Mouse (Mus musculus): ENCODE measurements around the gene Mgme1.

DNA sequence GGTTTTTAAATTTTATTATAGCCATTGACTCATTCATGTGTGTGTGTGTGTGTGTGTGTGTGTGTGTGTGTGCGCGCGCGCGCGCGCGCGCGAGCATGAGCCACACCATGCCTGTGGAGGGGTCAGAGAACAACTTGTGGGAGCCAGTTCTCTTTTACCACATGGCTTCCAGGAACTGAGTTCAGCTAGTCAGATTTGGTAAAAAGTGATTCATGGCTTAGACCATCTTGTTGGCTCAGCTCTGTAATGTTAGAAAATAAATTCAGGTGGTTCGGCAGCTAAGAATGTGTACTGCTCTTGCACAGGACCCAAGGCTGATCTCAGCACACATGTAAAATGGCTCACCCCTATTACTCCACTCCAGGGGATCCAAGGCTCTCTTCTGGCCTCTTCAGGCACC, 30.6 kb downstream of the Mgme1 start:
- no peak for TF ChIP-seq CTCF (IDR thresholded peaks at IDR 0.05; ENCODE audit: low read depth)
- TF ChIP-seq EP300 (IDR thresholded peaks at IDR 0.05; ENCODE audit: low read depth), result no peak

Measured in liver, postnatal 0 days (tissue).